Mouse (Mus musculus): ENCODE measurements around the gene Tipin.

GRCm38 (mm10) chr9:64281105-64281780 is at the start of gene Tipin:
- no peak for TF ChIP-seq CTCF (IDR thresholded peaks at IDR 0.05; ENCODE audit: low read depth, low read length)
- 0 out of 2 replicates have a peak, but pooled peaks have one; percentile 59 for TF ChIP-seq POLR2A (IDR thresholded peaks at IDR 0.05; ENCODE audit: extremely low read depth, insufficient read depth, low read length)
